Mouse (Mus musculus) kidney, adult 2 months (tissue): ENCODE measurements around the gene Atg4d.

Experiments used
- CTCF ChIP-seq: fragments of 200-500 bp; conservative IDR thresholded peaks from 2 replicates; pipeline ENCODE4 v1.5.1; 2011; ENCODE audit warnings: low read depth, mild to moderate bottlenecking, control low read depth, low read length, moderate library complexity, mixed read lengths; ENCODE audit not compliant: insufficient read depth, insufficient read length
- POLR2A ChIP-seq: fragments of 200-500 bp; IDR thresholded peaks from one replicate; pipeline ENCODE4 v1.6.1; 2011; ENCODE audit warnings: low read depth, low read length, control low read depth

DNA sequence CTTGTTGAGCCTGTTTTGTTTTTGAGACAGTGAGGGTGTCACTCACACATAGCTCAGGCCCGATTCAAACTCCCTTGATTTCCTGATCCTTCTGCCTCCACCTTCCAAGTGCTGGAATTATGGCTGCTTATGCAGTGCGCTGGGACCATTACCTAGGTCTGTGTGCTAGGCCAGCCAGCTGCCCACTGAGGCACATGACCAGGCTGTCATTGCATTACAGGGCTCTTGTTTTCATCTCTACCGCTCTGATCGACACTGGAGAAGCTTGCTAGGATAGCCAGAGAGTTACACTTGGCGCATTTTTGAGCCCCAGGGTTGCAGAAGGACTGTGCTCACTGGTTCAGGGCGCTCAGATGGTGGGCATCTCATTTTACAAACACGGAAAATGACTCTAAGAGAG is 46.6 kb downstream of the Atg4d start:
- no peak for TF ChIP-seq CTCF
- TF ChIP-seq POLR2A: no peak
